Mouse (Mus musculus) right cerebral cortex, adult 2 months (tissue): ENCODE results near the gene Zfr2.

Experiments used
- DNase-seq, 2 experiments: peaks; one replicate each; pipeline ENCODE4 v3.0.0; 2021 to 2022; ENCODE audit warnings: low spot score in 2 of 2

Gene Zfr2

DNA sequence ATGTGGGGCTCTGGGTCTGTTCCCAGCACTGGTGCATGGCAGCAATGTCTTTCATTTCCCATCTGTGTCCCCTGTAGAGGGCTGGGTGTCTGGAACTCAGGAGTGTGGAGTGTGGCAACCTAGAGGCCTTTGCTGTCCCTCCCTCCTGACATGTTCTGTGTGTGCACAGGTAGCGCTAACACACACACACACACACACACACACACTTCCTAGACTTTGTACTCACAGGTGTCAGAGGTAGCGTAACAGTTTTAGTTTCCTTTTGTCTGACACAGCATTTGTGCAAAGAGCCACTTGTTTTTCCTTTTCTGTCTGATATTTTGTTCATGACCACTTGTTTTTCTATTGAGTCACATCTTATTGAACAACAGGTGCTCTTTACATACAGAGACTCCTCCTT is 14.8 kb downstream of the Zfr2 start:
- DNase-seq = no peak

DNA sequence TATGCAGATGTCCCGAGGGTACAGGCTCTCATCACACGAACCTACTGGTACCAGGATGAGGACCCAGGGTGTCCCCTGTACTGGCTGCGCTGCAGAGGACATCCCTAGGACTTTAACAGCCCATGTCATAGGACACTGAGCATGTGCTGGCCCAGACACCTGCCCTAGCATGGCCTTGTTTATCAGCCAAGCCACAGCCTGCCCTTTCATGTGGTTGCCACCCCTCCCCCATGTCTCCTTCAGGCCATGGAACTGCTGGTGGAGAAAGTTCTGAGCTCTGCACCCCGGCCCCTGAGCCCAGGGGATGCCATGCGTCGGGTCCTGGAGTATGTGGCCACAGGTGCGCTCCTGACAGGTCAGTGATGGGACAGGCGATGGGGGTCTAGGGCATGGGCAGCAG is 16.5 kb downstream of the Zfr2 start:
- no peak for DNase-seq

GRCm38 (mm10) chr10:81252424-81253419 is 19.8 kb downstream of the Zfr2 start, which contains the start of gene Matk:
Matk (plus strand) TSS chr10:81252935.
- DNase-seq = peak; percentile 91 to 95

GRCm38 (mm10) chr10:81254886-81255285 is 21.9 kb downstream of the Zfr2 start:
- no peak for DNase-seq

DNA sequence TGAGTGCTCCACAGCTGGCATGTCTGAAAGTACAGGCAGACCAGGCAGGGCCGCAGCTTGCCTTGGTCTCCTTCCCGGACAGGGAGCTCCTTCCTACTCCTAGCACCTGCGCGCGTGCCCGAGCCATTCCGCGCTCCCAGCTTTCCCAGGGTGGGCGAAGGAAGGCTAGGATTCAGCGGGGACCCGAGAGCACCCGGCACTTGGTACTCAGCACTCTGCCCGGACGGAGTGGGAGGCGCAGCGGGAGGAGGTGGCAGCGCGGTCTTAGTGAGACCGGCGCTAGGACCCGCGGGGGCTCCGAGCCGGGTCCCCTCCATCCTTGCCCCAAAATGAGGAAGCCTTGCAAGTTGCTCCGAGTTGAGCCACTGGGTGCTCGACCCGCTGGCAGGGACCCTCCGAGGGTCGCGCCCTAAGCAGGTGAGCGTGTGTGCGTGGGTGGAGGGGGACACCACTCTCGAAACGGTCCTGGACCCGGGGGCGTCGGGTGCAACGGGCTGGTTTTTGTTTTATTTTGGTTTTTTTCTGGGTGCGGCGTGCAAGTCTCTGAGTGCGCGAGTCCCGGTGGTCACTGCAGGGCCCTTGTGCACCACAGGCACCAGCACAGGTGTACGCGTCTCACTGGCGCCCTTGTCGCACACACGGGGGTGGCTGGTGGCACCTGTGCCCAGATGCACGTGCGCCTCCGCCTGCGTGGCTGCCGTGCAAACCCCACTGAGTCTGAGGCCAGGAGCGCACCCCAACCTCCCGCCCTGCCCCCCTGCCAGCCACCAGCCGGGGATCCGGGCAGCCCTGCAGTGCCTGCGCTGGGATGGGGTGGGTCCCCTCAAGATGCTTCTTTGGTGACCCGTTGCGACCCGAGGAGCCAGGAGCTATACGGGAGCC is 24.4 kb downstream of the Zfr2 start:
- DNase-seq = peak; percentile 64 to 65

DNA sequence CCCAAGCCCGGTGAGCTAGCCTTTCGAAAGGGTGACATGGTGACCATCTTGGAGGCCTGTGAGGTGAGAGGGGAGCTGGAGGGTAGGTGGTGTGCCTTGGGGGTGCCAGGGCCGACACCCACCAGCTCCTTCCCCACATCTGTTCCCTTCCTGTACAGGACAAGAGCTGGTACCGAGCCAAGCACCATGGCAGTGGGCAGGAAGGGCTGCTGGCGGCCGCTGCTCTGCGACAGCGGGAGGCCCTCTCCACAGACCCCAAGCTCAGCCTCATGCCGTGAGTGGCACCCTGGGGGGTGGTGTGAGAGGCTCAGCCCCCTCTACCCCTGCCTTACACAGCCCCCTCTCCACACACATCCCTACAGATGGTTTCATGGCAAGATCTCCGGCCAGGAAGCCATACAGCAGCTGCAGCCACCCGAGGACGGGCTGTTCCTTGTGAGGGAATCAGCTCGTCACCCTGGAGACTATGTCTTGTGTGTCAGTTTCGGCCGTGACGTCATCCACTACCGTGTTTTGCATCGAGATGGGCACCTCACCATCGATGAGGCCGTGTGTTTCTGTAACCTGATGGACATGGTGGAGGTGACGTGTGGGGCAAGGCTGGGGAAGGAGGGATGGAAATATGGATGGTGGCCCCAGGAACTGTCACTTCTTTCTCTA is 26.4 kb downstream of the Zfr2 start:
- DNase-seq = peak in 1 of 2 experiments; percentile 34

DNA sequence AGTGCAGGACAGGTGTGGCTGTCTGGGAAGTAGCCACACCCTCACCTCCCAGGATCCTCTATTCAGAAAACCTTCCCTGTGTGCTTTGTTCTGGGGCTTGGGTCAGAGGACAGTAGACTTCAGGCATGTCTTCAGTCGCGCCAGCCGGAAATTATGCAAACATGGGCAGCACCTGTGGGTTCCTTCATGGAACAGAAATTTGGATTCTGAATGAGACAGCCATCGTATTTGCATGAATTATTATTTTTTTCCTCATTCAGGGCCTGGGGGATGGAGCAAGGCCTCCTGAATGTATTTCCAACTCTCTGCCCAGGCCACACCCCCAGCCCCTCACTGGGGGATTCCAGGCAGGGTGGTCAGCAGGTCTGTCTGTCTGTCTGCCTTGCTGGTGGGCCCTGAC is 28.1 kb downstream of the Zfr2 start:
- DNase-seq = no peak

DNA sequence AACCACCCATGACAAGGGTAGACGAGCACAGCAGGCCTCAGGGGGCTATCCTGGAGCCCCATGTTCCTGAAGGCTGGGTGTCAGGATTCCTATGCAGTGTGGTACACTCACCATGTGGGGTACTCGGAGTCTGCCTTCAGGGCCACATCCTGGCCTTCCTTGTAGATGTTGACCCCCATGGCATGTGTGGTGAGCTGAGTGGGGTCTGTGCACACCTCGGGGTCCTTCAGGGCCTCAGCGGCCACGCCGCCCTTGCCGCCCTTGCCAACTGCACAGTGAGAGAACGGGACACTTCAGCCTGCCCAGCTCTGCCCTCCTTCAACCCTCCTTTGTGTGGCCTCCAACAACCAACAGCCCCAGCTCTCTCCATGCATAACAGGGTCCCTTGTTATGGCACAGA is 32.6 kb downstream of the Zfr2 start:
- no peak for DNase-seq

- DNase-seq = peak; percentile 94 to 96
Observed at GRCm38 (mm10) chr10:81266211-81267105, 33.5 kb downstream of the Zfr2 start, which contains the start of the genes Mrpl54 and Apba3. Mrpl54 (minus strand) TSS chr10:81266934. Apba3 (plus strand) TSS chr10:81266960.

DNA sequence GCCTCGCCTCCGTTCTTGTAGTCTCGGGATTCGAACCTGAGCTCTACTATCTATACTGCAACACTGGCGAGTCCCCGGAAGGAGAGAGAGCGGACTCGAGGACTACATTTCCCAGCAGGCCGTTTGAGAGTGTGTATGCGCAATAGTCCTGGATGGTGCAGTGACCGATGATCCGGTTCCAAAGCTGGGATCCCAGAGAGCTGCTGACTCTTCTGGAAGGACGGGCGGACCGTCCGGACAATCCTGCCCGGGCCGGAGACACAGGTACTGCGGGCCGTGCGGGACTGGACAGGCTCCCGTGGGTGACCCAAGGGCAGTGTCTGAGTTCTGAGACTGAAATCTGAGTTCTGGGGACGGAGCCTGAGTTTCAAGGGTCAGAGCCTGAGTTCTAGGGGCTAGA is 35.1 kb downstream of the Zfr2 start:
- peak; percentile 83 to 93 for DNase-seq

- DNase-seq = no peak
Observed at GRCm38 (mm10) chr10:81268643-81269412, 35.9 kb downstream of the Zfr2 start.

GRCm38 (mm10) chr10:81272356-81272755 is 39.4 kb downstream of the Zfr2 start:
- DNase-seq = no peak

DNA sequence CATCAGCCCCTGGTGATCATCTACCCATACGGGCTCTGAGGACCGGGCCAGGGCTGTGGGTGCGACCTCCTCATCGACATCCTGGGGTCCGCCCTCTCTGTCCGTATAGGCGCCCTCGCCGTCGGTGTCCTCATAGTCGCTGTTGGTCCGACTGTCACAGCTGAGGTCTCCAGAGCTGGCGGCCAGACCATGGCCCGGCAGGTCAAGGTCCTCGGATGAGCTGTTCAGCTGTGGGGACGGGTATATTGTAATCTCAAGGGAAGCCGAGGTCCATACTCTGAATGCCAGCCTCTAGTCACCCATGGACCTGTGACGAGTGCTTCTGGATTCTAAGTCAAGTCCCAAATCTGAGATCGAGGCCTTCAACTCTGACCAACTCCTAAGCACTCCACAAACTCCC is 40.9 kb downstream of the Zfr2 start:
- DNase-seq = no peak

GRCm38 (mm10) chr10:81277676-81278075 is 44.7 kb downstream of the Zfr2 start:
- no peak for DNase-seq

DNA sequence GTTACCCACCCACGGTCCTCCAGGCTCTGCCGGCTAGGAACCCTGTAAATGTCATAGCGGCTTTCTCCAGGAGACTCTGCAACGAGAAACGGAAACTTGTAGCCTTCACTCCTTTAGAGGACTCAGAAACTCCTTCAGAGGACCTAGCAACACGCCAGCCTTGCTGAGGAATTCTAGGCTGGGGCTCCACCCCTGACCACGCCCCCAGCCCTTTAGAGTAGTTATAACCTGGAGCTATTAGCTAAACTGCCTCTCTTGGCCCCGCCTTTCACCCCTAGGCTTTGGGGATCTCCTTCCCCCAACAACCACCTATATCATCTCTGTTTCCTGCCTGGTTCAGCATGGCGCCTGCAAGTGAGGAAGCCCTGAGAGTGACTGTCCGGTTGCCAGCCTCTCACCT is 46.5 kb downstream of the Zfr2 start:
- DNase-seq = no peak

GRCm38 (mm10) chr10:81284189-81284588 is 51.2 kb downstream of the Zfr2 start:
- no peak for DNase-seq

DNA sequence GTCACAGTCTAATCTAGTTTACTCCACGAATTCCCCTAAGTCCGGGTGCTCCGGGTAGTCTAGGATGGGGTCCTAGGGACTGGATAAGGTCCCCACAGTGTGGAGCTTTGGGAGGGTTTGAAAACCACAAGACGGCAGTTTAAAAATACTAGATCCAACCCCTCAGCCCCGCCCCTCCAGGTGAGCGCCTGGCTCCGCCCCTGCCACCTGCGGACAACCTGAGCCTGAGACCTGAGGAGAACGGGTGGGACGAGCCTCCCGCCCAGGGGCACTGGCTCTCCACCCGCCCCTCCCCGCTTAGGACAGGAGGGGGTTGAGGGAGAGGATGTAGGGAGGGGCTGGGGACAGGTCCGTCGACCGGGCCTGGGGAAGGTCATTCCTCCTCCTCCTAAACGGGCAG is 51.8 kb downstream of the Zfr2 start:
- DNase-seq = no peak

GRCm38 (mm10) chr10:81285694-81286450 is 52.9 kb downstream of the Zfr2 start:
- DNase-seq = peak; percentile 78 to 82

- no peak for DNase-seq
Observed at GRCm38 (mm10) chr10:81286586-81286985, 53.6 kb downstream of the Zfr2 start.
